Mouse (Mus musculus): ENCODE results near the gene Ube2d1. TPM values are rescaled to one million over a fixed set of nuclear protein-coding genes. Genes with fewer than 3 reads are reported as not detected.

Ube2d1 gene
- polyA plus RNA-seq (2011; ENCODE audit: insufficient read depth, insufficient read length, low replicate concordance, missing spikeins) = 9.0 and 18.1 TPM in 2 replicates

DNA sequence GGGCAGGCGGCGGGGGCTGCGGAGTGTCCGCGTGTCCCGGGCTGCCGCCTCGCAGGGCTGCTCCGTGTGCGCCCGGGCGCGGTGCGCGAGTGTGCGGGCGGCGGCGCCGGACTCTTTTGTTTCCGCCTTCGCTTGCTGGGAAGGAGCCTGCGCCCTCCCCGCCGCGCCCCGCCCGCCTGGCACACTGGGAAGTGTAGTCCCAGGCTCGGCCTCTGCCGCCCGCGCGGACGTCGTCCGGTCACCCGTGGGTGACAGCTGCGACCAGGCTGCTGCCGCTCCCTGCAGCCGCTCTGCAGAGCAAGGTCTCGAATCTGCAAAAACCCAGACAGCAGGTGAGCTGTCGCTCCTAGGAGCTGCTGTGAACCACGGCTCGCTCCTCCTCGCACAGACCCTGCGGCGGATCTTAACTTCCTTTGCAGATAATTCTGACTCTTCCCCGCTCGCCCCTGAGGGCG lies at the start of gene Ube2d1:
TSS of gene Ube2d1 (minus strand) at position 137 of the 455 bp plus-strand sequence.
- under 1% methylated on average over 50 of the region's 50 CpGs for WGBS
- H3K4me3 ChIP-seq (replicated peaks; ENCODE audit: control insufficient read depth, low read depth, low read length) = peak within 1 kb of the TSS; percentile 65
- no peaks in the 10 kb centered on the region; the same call in 1 of the 2 replicates for H3K4me1 ChIP-seq (ENCODE audit: control insufficient read depth, insufficient read depth, low read length)
- TF ChIP-seq CTCF (IDR thresholded peaks at IDR 0.05; ENCODE audit: control insufficient read depth, insufficient read depth, low read length) (no peak), POLR2A (IDR thresholded peaks at IDR 0.05; ENCODE audit: borderline replicate concordance, control insufficient read depth, low read depth, low read length) (peak; percentile 49; the same call in 1 of the 2 replicates)
- peak within 1 kb of the TSS; percentile 16; the same call in 1 of the 2 replicates for H3K27ac ChIP-seq (ENCODE audit: control insufficient read depth, insufficient read depth, low read depth, low read length, poor library complexity)

DNA sequence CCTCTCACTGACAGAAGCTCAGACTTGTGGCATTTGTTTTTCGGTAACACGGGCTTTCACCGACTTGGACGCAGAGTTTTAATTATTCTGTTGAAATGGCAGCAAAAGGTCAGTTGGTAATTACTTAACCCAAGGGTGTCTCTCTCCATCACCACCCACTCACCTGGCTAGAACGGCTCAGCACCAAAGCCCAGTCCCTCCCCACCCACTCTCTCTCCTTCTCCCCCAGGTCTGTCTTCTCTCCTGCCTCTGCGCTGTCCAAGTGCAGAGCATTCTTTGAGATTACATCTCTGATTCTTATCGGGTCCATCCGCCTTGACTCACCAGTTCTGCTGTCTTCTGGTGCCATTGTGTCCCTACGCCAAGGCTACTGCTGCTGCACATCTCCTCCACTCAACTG lies 47.8 kb upstream of the Ube2d1 start:
- H3K4me3 ChIP-seq (replicated peaks; ENCODE audit: control insufficient read depth, low read depth, low read length) = no peak overlapping the region
- WGBS = 89% methylated on average over 9 of the region's 9 CpGs
- H3K27ac ChIP-seq (ENCODE audit: control insufficient read depth, insufficient read depth, low read depth, low read length, poor library complexity) = no peak overlapping the region
- TF ChIP-seq POLR2A (IDR thresholded peaks at IDR 0.05; ENCODE audit: borderline replicate concordance, control insufficient read depth, low read depth, low read length) (no peak), CTCF (IDR thresholded peaks at IDR 0.05; ENCODE audit: control insufficient read depth, insufficient read depth, low read length) (no peak)
- no peaks in the 10 kb centered on the region for H3K4me1 ChIP-seq (ENCODE audit: control insufficient read depth, insufficient read depth, low read length)

DNA sequence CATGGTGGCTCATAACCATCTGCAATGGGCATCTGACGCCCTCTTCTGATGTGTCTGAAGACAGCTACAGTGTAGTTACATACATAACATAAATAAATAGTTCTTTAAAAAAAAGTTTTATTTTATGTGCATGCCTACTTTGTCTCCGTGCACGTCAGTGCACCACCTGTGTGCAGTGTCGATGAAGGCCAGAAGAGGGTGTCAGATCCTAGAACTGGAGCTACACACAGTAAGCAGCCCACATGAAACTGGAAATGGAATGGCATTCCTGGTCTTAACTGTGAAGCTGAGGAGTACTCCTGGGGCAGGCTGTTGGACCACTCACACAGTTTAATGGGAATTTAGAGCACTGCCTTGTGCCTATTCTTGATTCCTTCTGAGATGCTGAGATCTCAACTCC lies 47.3 kb upstream of the Ube2d1 start:
- H3K4me1 ChIP-seq (ENCODE audit: control insufficient read depth, insufficient read depth, low read length) = no peaks in the 10 kb centered on the region
- no peak overlapping the region for H3K4me3 ChIP-seq (replicated peaks; ENCODE audit: control insufficient read depth, low read depth, low read length)
- WGBS = 84% methylated on average over 4 of the region's 4 CpGs
- TF ChIP-seq CTCF (IDR thresholded peaks at IDR 0.05; ENCODE audit: control insufficient read depth, insufficient read depth, low read length) (peak; percentile 39), POLR2A (IDR thresholded peaks at IDR 0.05; ENCODE audit: borderline replicate concordance, control insufficient read depth, low read depth, low read length) (no peak)
- H3K27ac ChIP-seq (ENCODE audit: control insufficient read depth, insufficient read depth, low read depth, low read length, poor library complexity) = no peak overlapping the region

DNA sequence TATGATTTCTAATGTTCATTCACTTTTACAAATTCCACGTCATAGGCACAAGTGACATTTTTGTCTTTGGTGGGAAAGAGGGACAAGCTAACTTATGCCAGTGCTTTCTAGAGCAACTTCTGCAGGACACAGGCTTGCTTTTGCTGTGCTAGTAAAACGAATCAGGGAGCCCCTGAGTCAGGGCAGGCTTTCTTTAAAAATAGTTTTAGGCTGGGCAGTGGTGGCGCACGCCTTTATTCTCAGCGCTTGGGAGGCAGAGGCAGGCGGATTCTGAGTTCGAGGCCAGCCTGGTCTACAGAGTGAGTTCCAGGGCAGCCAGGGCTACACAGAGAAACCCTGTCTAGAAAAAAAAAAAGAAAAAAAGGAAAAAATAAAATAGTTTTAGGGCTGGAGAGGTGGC lies 46.8 kb upstream of the Ube2d1 start:
- no peak for TF ChIP-seq CTCF (IDR thresholded peaks at IDR 0.05; ENCODE audit: control insufficient read depth, insufficient read depth, low read length)
- no peak for TF ChIP-seq POLR2A (IDR thresholded peaks at IDR 0.05; ENCODE audit: borderline replicate concordance, control insufficient read depth, low read depth, low read length)
- Histone ChIP-seq H3K4me3 (replicated peaks; ENCODE audit: control insufficient read depth, low read depth, low read length) (no peak overlapping the region), H3K27ac (ENCODE audit: control insufficient read depth, insufficient read depth, low read depth, low read length, poor library complexity) (no peak overlapping the region), H3K4me1 (ENCODE audit: control insufficient read depth, insufficient read depth, low read length) (no peaks in the 10 kb centered on the region)
- WGBS = 90% methylated on average over 7 of the region's 7 CpGs

DNA sequence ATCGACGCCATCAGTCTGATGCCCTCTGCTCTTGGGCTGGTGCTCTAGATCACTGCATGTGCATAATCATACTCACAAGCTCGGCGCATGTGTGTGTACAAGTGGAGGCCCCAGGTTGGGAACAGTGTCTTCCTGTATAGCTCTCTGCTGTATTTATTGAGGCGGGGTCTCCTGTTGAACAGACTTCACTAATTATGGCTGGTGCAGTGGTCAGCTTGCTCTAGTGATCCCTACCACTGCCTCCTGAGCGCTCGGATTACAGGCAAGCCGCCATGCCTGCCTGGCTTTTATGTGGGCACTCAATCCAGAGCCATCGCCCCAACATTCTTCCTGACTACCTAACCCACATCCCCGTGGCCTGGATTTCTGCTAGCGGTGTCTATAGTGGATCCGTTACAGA lies 45.0 kb upstream of the Ube2d1 start:
- H3K27ac ChIP-seq (ENCODE audit: control insufficient read depth, insufficient read depth, low read depth, low read length, poor library complexity) = no peak overlapping the region
- H3K4me1 ChIP-seq (ENCODE audit: control insufficient read depth, insufficient read depth, low read length) = no peaks in the 10 kb centered on the region
- TF ChIP-seq POLR2A (IDR thresholded peaks at IDR 0.05; ENCODE audit: borderline replicate concordance, control insufficient read depth, low read depth, low read length) = no peak
- no peak for TF ChIP-seq CTCF (IDR thresholded peaks at IDR 0.05; ENCODE audit: control insufficient read depth, insufficient read depth, low read length)
- no peak overlapping the region for H3K4me3 ChIP-seq (replicated peaks; ENCODE audit: control insufficient read depth, low read depth, low read length)
- WGBS = 90% methylated on average over 12 of the region's 12 CpGs

DNA sequence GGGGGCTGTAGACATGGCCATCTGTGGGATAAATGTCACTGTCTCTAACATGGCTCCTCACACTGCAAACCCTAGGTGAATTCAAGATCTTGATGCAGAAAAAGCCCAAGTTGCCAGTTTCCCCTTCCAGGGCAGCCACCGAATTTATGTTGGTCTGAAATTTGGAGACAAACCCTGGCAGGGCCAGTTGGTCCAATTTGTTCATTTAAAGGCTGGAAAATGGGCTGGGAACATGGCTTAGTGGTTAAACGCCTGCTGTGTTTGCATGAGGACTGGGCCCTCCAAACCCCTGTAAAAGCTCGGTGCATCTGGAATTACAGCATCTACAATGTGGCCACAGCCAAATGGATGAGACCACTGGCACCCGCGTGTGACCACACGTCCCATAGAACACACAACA lies 44.2 kb upstream of the Ube2d1 start:
- 85% methylated on average over 6 of the region's 6 CpGs for WGBS
- TF ChIP-seq POLR2A (IDR thresholded peaks at IDR 0.05; ENCODE audit: borderline replicate concordance, control insufficient read depth, low read depth, low read length) = no peak
- no peak for TF ChIP-seq CTCF (IDR thresholded peaks at IDR 0.05; ENCODE audit: control insufficient read depth, insufficient read depth, low read length)

DNA sequence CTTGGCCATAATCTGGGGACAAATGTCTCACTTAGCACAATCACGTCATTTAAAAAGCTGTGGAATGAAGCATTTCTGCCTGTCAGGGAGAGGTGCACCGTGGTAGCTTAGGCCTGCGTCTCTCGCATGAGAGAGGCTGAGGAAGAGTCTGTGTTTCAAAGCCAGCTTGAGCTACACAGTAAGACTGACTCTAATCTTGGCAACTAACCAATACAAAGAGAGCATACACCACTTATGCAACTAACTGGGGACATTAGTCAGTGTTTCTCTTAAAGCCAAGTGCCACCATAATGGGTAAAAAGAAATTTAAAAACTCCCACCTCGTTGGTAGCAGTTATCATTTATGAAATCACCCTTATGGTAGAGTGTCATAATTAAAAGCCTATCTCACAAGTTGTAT lies 43.8 kb upstream of the Ube2d1 start:
- WGBS = 78% methylated on average over 5 of the region's 5 CpGs
- no peaks in the 10 kb centered on the region for H3K4me1 ChIP-seq (ENCODE audit: control insufficient read depth, insufficient read depth, low read length)
- TF ChIP-seq POLR2A (IDR thresholded peaks at IDR 0.05; ENCODE audit: borderline replicate concordance, control insufficient read depth, low read depth, low read length) (no peak), CTCF (IDR thresholded peaks at IDR 0.05; ENCODE audit: control insufficient read depth, insufficient read depth, low read length) (no peak)
- no peak overlapping the region for H3K27ac ChIP-seq (ENCODE audit: control insufficient read depth, insufficient read depth, low read depth, low read length, poor library complexity)
- H3K4me3 ChIP-seq (replicated peaks; ENCODE audit: control insufficient read depth, low read depth, low read length) = no peak overlapping the region

More for the DNA sequence above, 44.2 kb upstream of the Ube2d1 start:
- no peak overlapping the region for H3K4me3 ChIP-seq (replicated peaks; ENCODE audit: control insufficient read depth, low read depth, low read length)
- H3K27ac ChIP-seq (ENCODE audit: control insufficient read depth, insufficient read depth, low read depth, low read length, poor library complexity) = no peak overlapping the region
- H3K4me1 ChIP-seq (ENCODE audit: control insufficient read depth, insufficient read depth, low read length) = no peaks in the 10 kb centered on the region

DNA sequence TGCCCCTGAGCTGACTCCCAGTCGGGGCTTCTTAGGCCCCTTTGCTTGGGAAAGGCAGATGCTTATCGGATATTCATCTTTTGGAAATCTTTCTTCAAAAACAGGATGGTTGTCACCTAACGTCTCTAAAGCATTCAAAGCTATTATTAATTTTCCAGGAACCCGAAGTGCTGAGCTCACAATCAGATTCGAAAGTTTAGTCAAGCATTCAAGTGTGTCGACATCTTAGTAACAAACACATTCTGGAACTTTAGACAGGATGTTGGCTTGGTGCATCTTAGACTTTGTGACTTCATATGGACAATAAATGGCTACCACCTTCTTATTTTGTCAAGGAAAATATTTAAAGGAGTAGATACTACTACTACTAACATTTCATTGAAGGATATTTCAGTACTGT lies 43.3 kb upstream of the Ube2d1 start:
- H3K4me3 ChIP-seq (replicated peaks; ENCODE audit: control insufficient read depth, low read depth, low read length) = no peak overlapping the region
- H3K4me1 ChIP-seq (ENCODE audit: control insufficient read depth, insufficient read depth, low read length) = no peaks in the 10 kb centered on the region
- WGBS = 71% methylated on average over 6 of the region's 6 CpGs
- H3K27ac ChIP-seq (ENCODE audit: control insufficient read depth, insufficient read depth, low read depth, low read length, poor library complexity) = no peak overlapping the region
- TF ChIP-seq CTCF (IDR thresholded peaks at IDR 0.05; ENCODE audit: control insufficient read depth, insufficient read depth, low read length) = no peak
- TF ChIP-seq POLR2A (IDR thresholded peaks at IDR 0.05; ENCODE audit: borderline replicate concordance, control insufficient read depth, low read depth, low read length) = no peak

DNA sequence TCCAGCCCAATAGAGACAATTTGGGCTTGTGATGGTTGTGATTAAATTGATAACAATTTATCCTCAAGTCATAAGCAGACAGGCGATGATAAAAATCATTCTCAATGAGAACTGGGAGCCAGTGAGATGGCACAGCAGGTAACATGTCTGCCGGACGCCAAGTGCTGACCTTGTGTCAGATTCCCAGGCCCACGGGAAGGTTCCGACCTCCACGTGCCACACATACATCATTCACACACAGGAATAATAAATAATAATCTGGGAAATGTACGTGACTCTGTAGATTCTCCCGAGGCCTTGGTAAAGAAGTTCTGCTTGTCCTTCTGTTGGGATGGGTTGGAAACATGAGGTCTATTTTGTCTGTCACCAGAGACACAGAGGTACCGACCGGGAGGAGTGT lies 42.3 kb upstream of the Ube2d1 start:
- no peak overlapping the region for H3K27ac ChIP-seq (ENCODE audit: control insufficient read depth, insufficient read depth, low read depth, low read length, poor library complexity)
- WGBS = 92% methylated on average over 10 of the region's 10 CpGs
- TF ChIP-seq CTCF (IDR thresholded peaks at IDR 0.05; ENCODE audit: control insufficient read depth, insufficient read depth, low read length) (no peak), POLR2A (IDR thresholded peaks at IDR 0.05; ENCODE audit: borderline replicate concordance, control insufficient read depth, low read depth, low read length) (no peak)
- no peak overlapping the region for H3K4me3 ChIP-seq (replicated peaks; ENCODE audit: control insufficient read depth, low read depth, low read length)
- no peaks in the 10 kb centered on the region for H3K4me1 ChIP-seq (ENCODE audit: control insufficient read depth, insufficient read depth, low read length)
